In genomic region chr2:137422656-137423055, GRCm38 (mm10) we compare ENCODE assay signal across 22 mouse cellular contexts.
DNase-seq lines count a peak whose midpoint lies in the region; ATAC-seq and TF ChIP-seq lines count a peak whose summit lies in the region.
"Had no signal": no experiment of that assay in that cellular context is flagged by ENCODE, and none has a peak within 500 bp of the region (broad histone marks: within the 10 kb centered on the region; RNA-seq: fewer than 3 reads in every experiment).

No protein-coding gene starts in this region.

- no peak overlapping the region for H3K4me3 ChIP-seq in forebrain, embryonic 13.5 days
- no peak overlapping the region for H3K4me3 ChIP-seq in forebrain, embryonic 16.5 days (replicated peaks; ENCODE audit: low read length)
- H3K4me3 ChIP-seq in kidney, adult 2 months (ENCODE audit: insufficient read depth, low read depth, low read length) = no peak overlapping the region
- H3K4me3 ChIP-seq in heart, embryonic 11.5 days (ENCODE audit: low read depth, low read length) = no peak overlapping the region
- H3K4me3 ChIP-seq: embryonic facial prominence, embryonic 15.5 days; forebrain, embryonic 10.5 days; intestine, embryonic 15.5 days; limb, embryonic 15.5 days; midbrain, embryonic 15.5 days; myocyte had no signal

- no peaks in the 10 kb centered on the region for H3K27me3 ChIP-seq in forebrain, embryonic 13.5 days
- no peaks in the 10 kb centered on the region for H3K27me3 ChIP-seq in forebrain, embryonic 16.5 days (replicated peaks; ENCODE audit: control insufficient read depth, insufficient read depth, low read length)
- no peaks in the 10 kb centered on the region for H3K27me3 ChIP-seq in kidney, adult 2 months (replicated peaks; ENCODE audit: control insufficient read depth, insufficient read depth, low read length)
- no peaks in the 10 kb centered on the region for H3K27me3 ChIP-seq in heart, embryonic 11.5 days (ENCODE audit: control insufficient read depth, insufficient read depth, low read length)
- H3K27me3 ChIP-seq: embryonic facial prominence, embryonic 15.5 days; intestine, embryonic 15.5 days; limb, embryonic 15.5 days; midbrain, embryonic 15.5 days had no signal

- TF ChIP-seq POLR2A in kidney, adult 2 months (IDR thresholded peaks at IDR 0.05; ENCODE audit: low read depth, low read length) = no peak

- no peak for TF ChIP-seq CTCF in kidney, adult 2 months (conservative IDR thresholded peaks at IDR 0.05; ENCODE audit: insufficient read depth, insufficient read length, low read depth, low read length)

- H3K27ac ChIP-seq in forebrain, embryonic 13.5 days = no peak overlapping the region
- H3K27ac ChIP-seq in forebrain, embryonic 16.5 days (ENCODE audit: low read length) = no peak overlapping the region
- H3K27ac ChIP-seq in kidney, adult 2 months (ENCODE audit: insufficient read depth, low read depth, low read length) = no peak overlapping the region
- no peak overlapping the region; the same call in 1 of the 2 replicates for H3K27ac ChIP-seq in heart, embryonic 11.5 days (ENCODE audit: low read depth, low read length)
- H3K27ac ChIP-seq: embryonic facial prominence, embryonic 15.5 days; forebrain, embryonic 10.5 days; hindbrain, embryonic 14.5 days; intestine, embryonic 15.5 days; limb, embryonic 15.5 days; midbrain, embryonic 15.5 days had no signal

- H3K36me3 ChIP-seq in forebrain, embryonic 13.5 days (ENCODE audit: poor library complexity, severe bottlenecking) = no peaks in the 10 kb centered on the region
- no peaks in the 10 kb centered on the region for H3K36me3 ChIP-seq in forebrain, embryonic 16.5 days (ENCODE audit: control insufficient read depth, insufficient read depth)
- no peaks in the 10 kb centered on the region for H3K36me3 ChIP-seq in kidney, adult 2 months (ENCODE audit: control insufficient read depth, insufficient read depth, low read length)
- H3K36me3 ChIP-seq in heart, embryonic 11.5 days (ENCODE audit: control insufficient read depth, insufficient read depth, low read length) = no peaks in the 10 kb centered on the region
- H3K36me3 ChIP-seq: embryonic facial prominence, embryonic 15.5 days; forebrain, embryonic 10.5 days; G1E; intestine, embryonic 15.5 days; limb, embryonic 15.5 days; midbrain, embryonic 15.5 days had no signal

- WGBS in forebrain, embryonic 13.5 days = 58% methylated on average over 3 of the region's 3 CpGs
- WGBS in forebrain, embryonic 16.5 days = 52% methylated on average over 3 of the region's 3 CpGs
- 64% methylated on average over 3 of the region's 3 CpGs for WGBS in kidney, adult 2 months
- 29% methylated on average over 3 of the region's 3 CpGs for WGBS in heart, embryonic 11.5 days (ENCODE audit: insufficient replicate concordance)

- no peaks in the 10 kb centered on the region for H3K9me3 ChIP-seq in forebrain, embryonic 13.5 days (replicated peaks)
- no peaks in the 10 kb centered on the region for H3K9me3 ChIP-seq in forebrain, embryonic 16.5 days (ENCODE audit: control insufficient read depth, low read length)
- H3K9me3 ChIP-seq in heart, embryonic 11.5 days (replicated peaks; ENCODE audit: control insufficient read depth, low read length) = no peaks in the 10 kb centered on the region
- H3K9me3 ChIP-seq: embryonic facial prominence, embryonic 15.5 days; forebrain, embryonic 10.5 days; intestine, embryonic 15.5 days; limb, embryonic 15.5 days; midbrain, embryonic 15.5 days had no signal

- DNase-seq in kidney, adult 2 months = peak; percentile 51
- DNase-seq in kidney, adult 18-20 months = no peak
- DNase-seq in 3T3-L1 (ENCODE audit: low read depth, low spot score) = peak; percentile 13
- DNase-seq in ovary, postnatal 14 days (ENCODE audit: low spot score) = no peak
- no peak for DNase-seq in urinary bladder, postnatal 36 days (ENCODE audit: low spot score in 2 of 2)
- DNase-seq: cerebellum, adult 18-20 months; cerebellum, postnatal 25 days; gastrocnemius, postnatal 36 days; liver, postnatal 0 days; lung, postnatal 14 days; thymus, postnatal 25 days had no signal

- 0 out of 2 replicates have a peak, but pooled peaks have one; percentile 30 for ATAC-seq in forebrain, embryonic 13.5 days
- ATAC-seq in forebrain, embryonic 16.5 days = no peak
- ATAC-seq in heart, embryonic 11.5 days (replicated peaks; ENCODE audit: insufficient number of reproducible peaks, low FRiP score, low TSS enrichment) = 0 out of 2 replicates have a peak, but pooled peaks have one; percentile 68
- ATAC-seq: intestine, embryonic 15.5 days; liver, postnatal 0 days; midbrain, embryonic 15.5 days had no signal

- no peak overlapping the region for H3K9ac ChIP-seq in forebrain, embryonic 13.5 days
- H3K9ac ChIP-seq in forebrain, embryonic 16.5 days (replicated peaks; ENCODE audit: low read depth, low read length) = no peak overlapping the region
- H3K9ac ChIP-seq in heart, embryonic 11.5 days (ENCODE audit: low read depth, low read length) = no peak overlapping the region
- H3K9ac ChIP-seq: embryonic facial prominence, embryonic 15.5 days; hindbrain, embryonic 14.5 days; intestine, embryonic 15.5 days; limb, embryonic 15.5 days; liver, postnatal 0 days; midbrain, embryonic 15.5 days had no signal

- H3K4me2 ChIP-seq in forebrain, embryonic 13.5 days = no peak overlapping the region
- H3K4me2 ChIP-seq in forebrain, embryonic 16.5 days (ENCODE audit: low read length) = no peak overlapping the region
- no peak overlapping the region for H3K4me2 ChIP-seq in heart, embryonic 11.5 days
- H3K4me2 ChIP-seq: embryonic facial prominence, embryonic 15.5 days; hindbrain, embryonic 14.5 days; intestine, embryonic 15.5 days; limb, embryonic 15.5 days; midbrain, embryonic 15.5 days had no signal

- peaks cover 7% of the 10 kb centered on the region; the same call in 1 of the 2 replicates for H3K4me1 ChIP-seq in forebrain, embryonic 13.5 days
- H3K4me1 ChIP-seq in forebrain, embryonic 16.5 days (replicated peaks; ENCODE audit: control insufficient read depth, insufficient read depth, low read length) = no peaks in the 10 kb centered on the region
- H3K4me1 ChIP-seq in kidney, adult 2 months (ENCODE audit: control insufficient read depth, insufficient read depth, low read length) = 0 out of 2 replicates have a peak, but pooled peaks cover 3% of the 10 kb centered on the region
- no peaks in the 10 kb centered on the region; the same call in 1 of the 2 replicates for H3K4me1 ChIP-seq in heart, embryonic 11.5 days (ENCODE audit: control insufficient read depth, insufficient read depth, low read length)
- H3K4me1 ChIP-seq: embryonic facial prominence, embryonic 15.5 days; forebrain, embryonic 10.5 days; intestine, embryonic 15.5 days; limb, embryonic 15.5 days; midbrain, embryonic 15.5 days had no signal

Comparison
In these comparisons a context has a peak if more than half of its experiments do, and no peak if none do; other contexts are left out.
1. DNase-seq: peak in kidney, adult 2 months (single experiment) and 3T3-L1 (single experiment); none in kidney, adult 18-20 months (single experiment), ovary, postnatal 14 days (single experiment) and urinary bladder, postnatal 36 days (0 of 2).